18 mouse cellular contexts compared by ENCODE assay signal in genomic region chr1:173742262-173742661, GRCm38 (mm10). TPM values are rescaled to one million over a fixed set of nuclear protein-coding genes. Genes with fewer than 3 reads are reported as not detected.
A peak's percentile ranks its signal among the peaks of the same experiment; 100 is the strongest.
DNase-seq lines count a peak whose midpoint lies in the region; ATAC-seq and TF ChIP-seq lines count a peak whose summit lies in the region.
"Had no signal": no experiment of that assay in that cellular context is flagged by ENCODE, and none has a peak within 500 bp of the region (broad histone marks: within the 10 kb centered on the region; RNA-seq: fewer than 3 reads in every experiment).

No protein-coding gene starts in this region.

- H3K4me1 ChIP-seq in heart, embryonic 11.5 days (ENCODE audit: control insufficient read depth, insufficient read depth, low read length) = no peaks in the 10 kb centered on the region
- no peaks in the 10 kb centered on the region for H3K4me1 ChIP-seq in liver, embryonic 16.5 days (ENCODE audit: control insufficient read depth, low read depth, low read length)
- H3K4me1 ChIP-seq in liver, embryonic 11.5 days (replicated peaks; ENCODE audit: control insufficient read depth, insufficient read depth, low read length) = no peaks in the 10 kb centered on the region
- no peaks in the 10 kb centered on the region for H3K4me1 ChIP-seq in liver, postnatal 0 days (ENCODE audit: insufficient read depth)
- H3K4me1 ChIP-seq: embryonic facial prominence, embryonic 10.5 days; limb, embryonic 13.5 days; midbrain, embryonic 10.5 days had no signal

- WGBS in heart, embryonic 11.5 days (ENCODE audit: insufficient replicate concordance) = 82% methylated on average over 1 of the region's 1 CpGs
- WGBS in liver, embryonic 16.5 days (ENCODE audit: insufficient replicate concordance) = 43% methylated on average over 1 of the region's 1 CpGs
- WGBS in liver, embryonic 11.5 days = 65% methylated on average over 1 of the region's 1 CpGs
- 53% methylated on average over 1 of the region's 1 CpGs for WGBS in liver, postnatal 0 days (ENCODE audit: insufficient replicate concordance)

- ATAC-seq in heart, embryonic 11.5 days (replicated peaks; ENCODE audit: insufficient number of reproducible peaks, low FRiP score, low TSS enrichment) = no peak
- peak; percentile 11; the same call in 1 of the 2 replicates for ATAC-seq in liver, embryonic 16.5 days (ENCODE audit: low read depth)
- ATAC-seq in liver, embryonic 11.5 days (replicated peaks; ENCODE audit: low FRiP score) = no peak
- ATAC-seq in liver, postnatal 0 days = peak; percentile 66
- ATAC-seq: activated CD4-positive, CD25-positive, alpha-beta regulatory T cell, adult 4 months; CD4-positive, CD25-positive, alpha-beta regulatory T cell, adult 4 months; inflammation-experienced regulatory T-cells, adult 6 months had no signal

- no peak for TF ChIP-seq CTCF in liver, postnatal 0 days (IDR thresholded peaks at IDR 0.05; ENCODE audit: low read depth)

- H3K27me3 ChIP-seq in heart, embryonic 11.5 days (ENCODE audit: control insufficient read depth, insufficient read depth, low read length) = no peaks in the 10 kb centered on the region
- no peaks in the 10 kb centered on the region for H3K27me3 ChIP-seq in liver, embryonic 16.5 days (ENCODE audit: control insufficient read depth, insufficient read depth, low read depth, low read length)
- H3K27me3 ChIP-seq in liver, embryonic 11.5 days (replicated peaks; ENCODE audit: control insufficient read depth, insufficient read depth, low read length) = no peaks in the 10 kb centered on the region
- no peaks in the 10 kb centered on the region for H3K27me3 ChIP-seq in liver, postnatal 0 days (ENCODE audit: insufficient read depth, low read length)
- H3K27me3 ChIP-seq in splenic B cell, adult 2 months (ENCODE audit: control insufficient read depth, insufficient read depth, low read length, poor library complexity, severe bottlenecking) = no peaks in the 10 kb centered on the region
- H3K27me3 ChIP-seq: limb, embryonic 13.5 days had no signal

- H3K9me3 ChIP-seq in heart, embryonic 11.5 days (replicated peaks; ENCODE audit: control insufficient read depth, low read length) = no peaks in the 10 kb centered on the region
- H3K9me3 ChIP-seq in liver, embryonic 16.5 days (replicated peaks; ENCODE audit: control insufficient read depth, low read length) = no peaks in the 10 kb centered on the region
- H3K9me3 ChIP-seq in liver, embryonic 11.5 days (ENCODE audit: control insufficient read depth, low read length) = no peaks in the 10 kb centered on the region
- H3K9me3 ChIP-seq in liver, postnatal 0 days (ENCODE audit: low read length) = no peaks in the 10 kb centered on the region; the same call in 1 of the 2 replicates
- H3K9me3 ChIP-seq: embryonic facial prominence, embryonic 10.5 days; limb, embryonic 13.5 days; midbrain, embryonic 10.5 days had no signal

- H3K4me3 ChIP-seq in heart, embryonic 11.5 days (ENCODE audit: low read depth, low read length) = no peak overlapping the region
- no peak overlapping the region for H3K4me3 ChIP-seq in liver, embryonic 16.5 days (ENCODE audit: low read depth, low read length)
- no peak overlapping the region for H3K4me3 ChIP-seq in liver, embryonic 11.5 days (ENCODE audit: low read depth, low read length)
- no peak overlapping the region for H3K4me3 ChIP-seq in liver, postnatal 0 days (ENCODE audit: low read depth, low read length)
- H3K4me3 ChIP-seq: embryonic facial prominence, embryonic 10.5 days; limb, embryonic 13.5 days; midbrain, embryonic 10.5 days had no signal

- H3K27ac ChIP-seq in heart, embryonic 11.5 days (ENCODE audit: low read depth, low read length) = no peak overlapping the region
- no peak overlapping the region for H3K27ac ChIP-seq in liver, embryonic 16.5 days (ENCODE audit: low read length)
- no peak overlapping the region for H3K27ac ChIP-seq in liver, embryonic 11.5 days (ENCODE audit: low read depth, low read length)
- H3K27ac ChIP-seq in liver, postnatal 0 days (ENCODE audit: low read depth) = peak overlapping the region; percentile 69
- H3K27ac ChIP-seq: embryonic facial prominence, embryonic 10.5 days; limb, embryonic 13.5 days; midbrain, embryonic 10.5 days had no signal

- H3K4me2 ChIP-seq in heart, embryonic 11.5 days = no peak overlapping the region
- no peak overlapping the region for H3K4me2 ChIP-seq in liver, embryonic 16.5 days (ENCODE audit: low read depth, low read length)
- H3K4me2 ChIP-seq in liver, embryonic 11.5 days = no peak overlapping the region
- no peak overlapping the region for H3K4me2 ChIP-seq in liver, postnatal 0 days (ENCODE audit: low read depth, low read length)
- H3K4me2 ChIP-seq: limb, embryonic 13.5 days had no signal

- no peak overlapping the region for H3K9ac ChIP-seq in heart, embryonic 11.5 days (ENCODE audit: low read depth, low read length)
- H3K9ac ChIP-seq in liver, embryonic 16.5 days (ENCODE audit: low read depth, low read length) = no peak overlapping the region
- no peak overlapping the region for H3K9ac ChIP-seq in liver, embryonic 11.5 days (ENCODE audit: low read depth, low read length)
- no peak overlapping the region for H3K9ac ChIP-seq in liver, postnatal 0 days (replicated peaks)
- H3K9ac ChIP-seq: limb, embryonic 13.5 days had no signal

- no peak for TF ChIP-seq EP300 in liver, postnatal 0 days (IDR thresholded peaks at IDR 0.05; ENCODE audit: low read depth)

- DNase-seq in heart, adult 11 months = peak; percentile 95
- no peak for DNase-seq in liver, embryonic 11.5 days (ENCODE audit: low spot score)
- DNase-seq in liver, postnatal 0 days = no peak
- DNase-seq in splenic B cell, adult 2 months (ENCODE audit: low read depth, low spot score) = peak; percentile 21
- DNase-seq in adrenal gland, postnatal 10 days = no peak
- DNase-seq: adrenal gland, postnatal 25 days; cerebellum, adult 2 months; kidney, adult 8-10 months; right cerebral cortex, postnatal 25 days had no signal

- no peaks in the 10 kb centered on the region for H3K36me3 ChIP-seq in heart, embryonic 11.5 days (ENCODE audit: control insufficient read depth, insufficient read depth, low read length)
- H3K36me3 ChIP-seq in liver, embryonic 16.5 days (ENCODE audit: control insufficient read depth, insufficient read depth) = no peaks in the 10 kb centered on the region
- H3K36me3 ChIP-seq in liver, embryonic 11.5 days (ENCODE audit: control insufficient read depth, insufficient read depth, low read length) = no peaks in the 10 kb centered on the region
- no peaks in the 10 kb centered on the region for H3K36me3 ChIP-seq in liver, postnatal 0 days (replicated peaks; ENCODE audit: insufficient read depth, low read length)
- no peaks in the 10 kb centered on the region for H3K36me3 ChIP-seq in splenic B cell, adult 2 months (ENCODE audit: control insufficient read depth, insufficient read depth, low read length, poor library complexity, severe bottlenecking)
- H3K36me3 ChIP-seq: embryonic facial prominence, embryonic 10.5 days; G1E; limb, embryonic 13.5 days; midbrain, embryonic 10.5 days had no signal

RNA-seq across cellular contexts. Expression of gene Ifi207, which starts 0.7 kb away (rescaled TPM):
- 0.14 and 0.44 TPM in 2 replicates for polyA plus RNA-seq in heart, embryonic 11.5 days (2014; fragmentation: Nextera tagmentation; extraction: Ambion mirVana)
- 1.5 and 1.9 TPM in 2 replicates for polyA plus RNA-seq in liver, embryonic 16.5 days (2015; fragmentation: Nextera tagmentation; extraction: Ambion mirVana)
- 1.5 and 1.7 TPM in 2 replicates for polyA plus RNA-seq in liver, embryonic 11.5 days (2014; fragmentation: Nextera tagmentation; extraction: Ambion mirVana)
- polyA plus RNA-seq in liver, postnatal 0 days (2015; fragmentation: Nextera tagmentation; extraction: Ambion mirVana) = 2.5 TPM in 2 replicates
- 1 to 10 TPM; 2.2 to 4.5 TPM for total RNA-seq in adrenal gland, postnatal 10 days (2021)
- polyA plus RNA-seq: G1E had no signal

RNA-seq across cellular contexts. Expression of gene Ifi204, which starts 24.5 kb away (rescaled TPM):
- 0.42 and 0.89 TPM in 2 replicates for polyA plus RNA-seq in heart, embryonic 11.5 days (2014; fragmentation: Nextera tagmentation; extraction: Ambion mirVana)
- polyA plus RNA-seq in liver, embryonic 16.5 days (2015; fragmentation: Nextera tagmentation; extraction: Ambion mirVana) = 3.9 and 4.6 TPM in 2 replicates
- 3.0 and 3.8 TPM in 2 replicates for polyA plus RNA-seq in liver, embryonic 11.5 days (2014; fragmentation: Nextera tagmentation; extraction: Ambion mirVana)
- 9.2 and 10.1 TPM in 2 replicates for polyA plus RNA-seq in liver, postnatal 0 days (2015; fragmentation: Nextera tagmentation; extraction: Ambion mirVana)
- 1 to 10 TPM; 2.8 to 4.9 TPM for total RNA-seq in adrenal gland, postnatal 10 days (2021)
- total RNA-seq: G1E had no signal
- polyA plus RNA-seq: G1E had no signal

Comparison
In these comparisons a context has a peak if more than half of its experiments do, and no peak if none do; other contexts are left out.
1. ATAC-seq: peak in liver, embryonic 16.5 days (single experiment) and liver, postnatal 0 days (single experiment); none in heart, embryonic 11.5 days (single experiment) and liver, embryonic 11.5 days (single experiment).
2. DNase-seq: peak in heart, adult 11 months (single experiment) and splenic B cell, adult 2 months (single experiment); none in liver, embryonic 11.5 days (single experiment), liver, postnatal 0 days (single experiment) and adrenal gland, postnatal 10 days (single experiment).